Mouse (Mus musculus) retina, postnatal 7 days (tissue): Measurements from ENCODE around the gene Adrb1.
"Not testable (repeated sequence)": the region's sequence is repeated elsewhere in the genome, so short reads cannot be mapped to it uniquely, and the experiment has no call there.

Source experiments
- DNase-seq: peaks from one replicate; pipeline ENCODE4 v3.0.0-alpha.2; 2012; ENCODE audit warnings: low read depth, low spot score

The Adrb1 gene

DNA sequence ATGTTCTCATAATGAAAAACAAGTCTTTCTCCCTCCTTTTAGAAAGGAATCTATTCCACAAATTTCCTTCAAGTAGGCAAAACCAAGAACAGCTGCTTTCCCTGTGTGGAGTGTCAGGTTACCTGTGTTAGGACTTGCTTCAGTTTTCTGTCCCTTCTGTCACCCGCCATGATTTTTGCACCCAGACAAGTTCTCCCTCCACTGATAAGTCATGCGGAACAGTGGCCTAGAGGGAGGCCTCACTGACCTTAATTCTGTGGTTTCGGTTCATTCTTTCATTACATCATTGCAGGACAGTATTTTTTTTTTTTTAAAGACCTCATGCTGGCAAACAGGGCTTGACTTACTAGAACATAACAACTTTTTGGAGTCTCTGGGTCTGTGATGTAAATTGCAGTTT is 27.3 kb downstream of the Adrb1 start:
- DNase-seq: no peak

DNA sequence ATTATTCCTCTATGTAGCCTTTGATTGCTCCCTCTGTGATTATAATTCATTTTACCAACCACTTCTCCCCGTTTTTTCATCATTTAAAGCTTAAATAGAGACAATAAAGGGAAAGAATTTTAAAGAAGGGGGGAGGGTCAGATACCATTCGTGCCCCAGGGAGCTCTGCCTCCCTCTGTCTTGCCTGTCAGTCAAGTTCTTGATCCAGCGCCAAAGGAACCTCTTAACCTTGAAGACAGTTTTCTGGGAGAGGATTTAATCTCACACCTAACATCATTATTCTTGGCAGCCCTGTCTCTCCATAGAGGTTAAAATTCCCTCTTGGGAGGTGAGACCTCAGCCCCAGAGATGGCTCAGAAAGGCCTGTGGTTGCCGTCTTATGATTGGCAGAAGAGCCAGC is 28.7 kb downstream of the Adrb1 start:
- DNase-seq: no peak

- DNase-seq: not testable (repeated sequence)
Measured at GRCm38 (mm10) chr19:56754456-56754855, 32.5 kb downstream of the Adrb1 start.

DNA sequence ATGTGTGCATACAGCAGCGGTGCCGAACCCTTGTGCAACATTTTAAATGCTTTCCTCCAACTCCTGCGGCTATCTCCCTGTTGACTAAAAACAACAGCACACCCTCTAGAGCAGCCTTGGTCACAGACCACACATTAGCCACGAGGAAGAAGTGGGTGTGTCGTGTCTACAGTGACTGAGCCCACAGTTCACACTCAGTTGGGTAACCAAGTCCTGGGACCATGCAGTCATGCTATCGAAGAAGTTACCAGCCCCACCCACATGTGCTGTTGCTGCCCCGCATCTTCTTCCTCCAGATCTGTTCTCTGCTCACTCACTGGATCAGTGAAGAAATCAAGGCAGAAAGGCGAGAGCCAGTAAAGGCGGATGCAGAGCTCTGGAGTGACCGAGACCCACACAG is 34.4 kb downstream of the Adrb1 start:
- no peak for DNase-seq

DNA sequence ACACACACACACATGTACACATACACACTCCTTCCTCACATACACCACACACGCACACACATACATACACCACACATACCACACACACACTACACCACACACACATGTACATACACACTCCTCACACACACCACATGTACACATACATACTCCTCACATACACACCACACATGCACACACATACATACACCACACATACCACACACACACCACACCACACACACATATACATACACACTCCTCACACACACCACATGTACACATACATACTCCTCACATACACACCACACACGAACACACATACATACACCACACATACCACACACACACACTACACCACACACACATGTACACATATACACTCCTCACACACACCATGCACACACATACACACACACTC is 36.3 kb downstream of the Adrb1 start:
- DNase-seq: no peak

- no peak for DNase-seq
Measured at GRCm38 (mm10) chr19:56759740-56760139, 37.7 kb downstream of the Adrb1 start.

DNA sequence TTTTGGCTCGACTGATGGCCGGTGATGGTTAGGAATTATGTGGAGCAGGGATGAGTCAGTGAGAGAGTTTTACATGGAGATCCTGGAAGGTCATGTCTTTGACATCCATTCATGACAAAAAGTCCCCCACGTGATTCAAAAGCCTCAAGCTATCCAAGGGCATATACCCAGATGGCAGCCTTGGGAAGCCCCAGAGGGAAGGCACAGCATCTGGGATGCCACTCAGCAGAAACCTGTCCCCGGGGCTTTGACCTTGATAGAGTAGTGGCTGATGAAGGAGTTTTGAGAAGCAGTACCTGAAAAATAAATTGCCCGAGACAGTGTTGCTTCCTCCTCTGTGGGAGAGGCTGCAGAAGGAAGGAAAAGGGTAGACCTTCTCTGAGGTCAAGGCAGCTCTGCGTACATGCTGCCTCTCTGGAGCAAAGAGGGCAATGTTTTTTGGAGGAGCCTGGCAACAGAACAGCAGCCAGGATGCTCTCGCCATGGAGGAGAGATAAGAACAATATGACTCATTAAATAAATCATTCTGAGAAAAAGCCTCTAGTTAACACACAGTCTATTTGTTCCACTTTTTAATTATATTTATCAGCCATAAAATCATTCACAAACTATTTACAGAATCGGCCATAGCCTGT is 38.4 kb downstream of the Adrb1 start:
- DNase-seq: no peak

DNA sequence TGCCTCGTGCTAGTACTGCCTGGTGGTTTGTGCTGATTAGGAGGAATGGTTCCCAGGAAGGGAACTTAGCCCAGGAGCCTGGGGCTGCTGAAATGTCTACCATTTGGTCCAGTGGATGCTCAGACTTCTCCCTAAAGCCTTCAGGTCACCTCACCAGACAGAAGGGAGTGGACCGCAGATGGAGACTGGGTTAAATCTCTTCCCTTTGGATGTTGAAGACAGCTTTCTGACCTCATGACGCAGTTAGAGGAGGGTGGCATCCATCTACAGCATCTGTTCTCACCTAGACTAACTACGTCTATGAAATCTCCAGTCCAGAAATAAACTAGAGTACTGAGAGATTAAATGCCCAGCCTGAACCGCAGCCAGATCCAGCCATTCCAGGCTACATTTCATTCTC is 39.1 kb downstream of the Adrb1 start:
- DNase-seq: no peak

DNA sequence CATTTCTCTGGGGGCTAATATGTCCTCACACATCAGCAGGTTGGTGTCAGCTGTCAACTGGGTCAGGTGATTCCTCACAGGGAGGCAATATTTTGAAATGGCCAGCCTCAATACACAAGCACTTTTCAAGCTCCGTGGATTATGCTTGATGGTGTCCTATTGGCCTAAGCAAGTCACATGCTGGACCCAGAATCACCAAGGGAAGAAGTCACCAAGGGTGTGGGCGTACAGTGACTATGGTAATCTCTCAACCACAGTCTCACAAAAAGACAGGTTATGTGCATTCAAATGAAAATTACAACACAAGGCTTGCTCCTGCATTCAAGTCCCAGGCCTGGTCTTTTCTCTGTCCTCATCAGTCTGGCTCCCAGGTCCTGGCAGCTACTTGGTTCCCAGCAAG is 39.7 kb downstream of the Adrb1 start:
- no peak for DNase-seq

DNA sequence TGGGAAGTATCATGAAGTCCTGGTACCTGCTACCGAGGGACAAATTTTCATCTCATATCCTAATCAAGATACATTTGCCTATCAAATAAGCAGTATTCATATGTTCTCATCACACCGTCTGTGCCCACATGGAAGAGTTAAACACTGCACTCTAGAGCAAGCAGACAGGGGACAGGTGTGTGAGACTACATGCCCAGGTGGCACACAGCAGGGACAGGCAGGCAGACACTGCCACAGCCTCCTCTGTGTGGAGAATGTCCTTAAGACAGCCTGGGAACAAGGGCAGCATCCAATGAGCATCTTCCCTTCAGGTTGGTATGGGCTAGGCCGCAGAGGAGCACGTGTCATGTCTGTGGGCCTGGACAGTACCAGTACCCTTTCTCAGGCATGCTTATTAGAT is 40.7 kb downstream of the Adrb1 start:
- no peak for DNase-seq

- no peak for DNase-seq
Measured at GRCm38 (mm10) chr19:56769024-56769423, 47.0 kb downstream of the Adrb1 start.

DNA sequence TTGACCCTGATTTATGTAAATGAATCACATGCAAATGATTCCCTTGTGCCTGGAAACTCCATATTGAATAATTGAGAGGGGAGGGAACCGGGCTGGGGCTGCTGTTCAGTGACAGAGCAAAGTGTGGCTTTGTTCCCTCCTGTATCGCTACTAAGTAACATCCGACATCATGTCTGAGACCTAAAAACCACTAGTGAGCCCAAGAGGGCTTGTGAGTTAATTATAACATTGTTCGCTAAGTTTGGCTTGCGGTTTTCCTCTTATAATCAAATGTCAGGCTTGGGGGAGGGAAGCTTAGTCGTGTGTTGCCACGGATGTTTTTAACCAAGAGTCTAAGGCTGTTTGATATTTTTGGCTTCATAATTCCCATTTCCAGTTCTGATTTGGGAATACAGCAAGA is 50.2 kb downstream of the Adrb1 start:
- no peak for DNase-seq

DNA sequence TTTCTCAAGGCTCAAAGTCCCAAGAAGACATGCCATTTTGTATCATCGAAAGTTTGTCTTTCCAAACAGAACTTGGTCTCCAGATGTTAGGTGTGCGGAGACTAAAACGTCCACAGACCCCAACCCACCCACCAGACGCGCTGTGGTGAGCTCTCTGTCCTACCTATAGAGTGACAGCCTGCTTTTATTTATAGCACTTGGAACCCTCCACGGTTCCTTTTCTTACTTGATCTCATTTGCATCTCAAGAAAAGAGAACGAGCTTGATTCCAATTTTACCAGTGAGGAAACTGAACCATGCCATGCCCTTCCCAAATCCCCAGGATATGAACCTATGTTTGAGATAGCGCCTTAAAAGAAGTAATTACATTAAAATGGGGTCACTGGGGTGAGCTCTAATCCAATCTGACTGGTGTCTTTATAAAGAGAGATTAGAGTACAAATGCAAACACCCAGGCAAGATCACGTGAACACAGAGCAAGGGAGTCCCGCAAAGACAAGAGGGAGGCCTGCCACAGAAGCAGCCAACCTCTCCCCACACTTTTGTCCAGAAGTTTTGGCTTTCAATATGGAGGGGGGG is 51.5 kb downstream of the Adrb1 start:
- DNase-seq: no peak

DNA sequence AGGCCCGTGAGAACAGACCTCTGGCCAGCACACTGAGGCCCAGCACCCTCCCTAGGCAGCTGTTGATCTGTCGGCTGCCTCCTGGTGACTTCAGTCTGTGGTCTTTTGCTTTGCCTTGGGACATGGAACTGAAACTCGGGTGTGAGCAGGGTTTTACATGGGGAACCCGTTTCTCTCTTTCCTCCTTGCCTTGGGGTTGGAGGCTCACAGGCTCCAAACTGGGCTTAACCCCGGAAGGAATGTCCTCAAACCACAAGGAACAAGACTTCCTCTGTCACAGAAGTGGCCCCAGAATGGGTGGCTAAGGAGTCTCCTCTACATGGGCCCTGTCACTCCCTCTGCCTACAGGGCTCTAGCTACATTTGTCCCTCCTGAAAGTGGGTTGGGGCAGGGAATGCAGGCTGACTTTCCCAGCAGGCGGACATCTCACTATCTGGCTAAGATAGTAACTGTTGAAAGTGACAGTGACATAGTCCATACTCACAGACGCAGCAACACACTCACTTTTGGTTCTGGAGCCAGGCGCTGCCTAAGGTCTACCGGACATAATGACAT is 52.5 kb downstream of the Adrb1 start:
- DNase-seq: no peak

GRCm38 (mm10) chr19:56774971-56775892 is 53.2 kb downstream of the Adrb1 start:
- DNase-seq: no peak

DNA sequence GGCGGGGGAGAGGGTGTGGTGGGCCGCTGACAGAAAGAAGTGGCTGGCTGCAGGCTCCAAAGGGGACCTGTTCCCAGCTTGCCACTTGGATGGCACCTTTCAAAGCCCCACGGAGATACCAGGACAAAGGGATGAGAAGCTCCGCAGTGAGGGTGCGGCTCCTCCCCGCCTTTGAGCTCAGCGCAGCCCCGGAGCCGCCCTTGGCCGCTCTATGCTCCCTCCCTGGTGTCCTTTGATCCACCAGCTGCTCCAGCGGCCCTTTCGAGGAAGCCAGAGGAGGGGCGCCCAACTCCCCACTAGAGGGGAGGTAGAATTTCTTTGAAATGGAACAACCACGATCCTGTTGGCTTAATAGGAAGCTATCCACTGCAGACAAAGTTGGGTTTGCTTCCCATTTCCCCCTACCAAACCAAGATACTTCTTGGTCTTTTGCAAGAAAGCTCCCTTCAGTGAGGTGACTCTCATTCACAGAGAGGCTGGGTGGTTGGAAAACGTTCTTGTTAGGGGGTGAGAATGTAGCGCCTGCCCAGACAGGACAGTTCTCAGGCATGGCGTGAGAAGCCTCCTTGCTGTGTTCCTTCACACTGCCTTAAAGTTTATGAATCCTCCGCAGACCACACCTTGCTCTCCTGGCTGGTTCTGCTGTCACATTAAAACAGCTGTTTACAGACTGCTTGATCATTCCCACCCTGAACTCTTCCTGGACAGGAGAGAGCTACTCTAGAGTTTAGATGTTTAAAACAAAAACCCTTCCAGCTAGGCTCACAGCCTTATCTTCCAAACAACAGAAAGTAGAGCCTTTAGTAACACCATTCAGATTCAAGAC is 54.1 kb downstream of the Adrb1 start:
- DNase-seq: no peak

DNA sequence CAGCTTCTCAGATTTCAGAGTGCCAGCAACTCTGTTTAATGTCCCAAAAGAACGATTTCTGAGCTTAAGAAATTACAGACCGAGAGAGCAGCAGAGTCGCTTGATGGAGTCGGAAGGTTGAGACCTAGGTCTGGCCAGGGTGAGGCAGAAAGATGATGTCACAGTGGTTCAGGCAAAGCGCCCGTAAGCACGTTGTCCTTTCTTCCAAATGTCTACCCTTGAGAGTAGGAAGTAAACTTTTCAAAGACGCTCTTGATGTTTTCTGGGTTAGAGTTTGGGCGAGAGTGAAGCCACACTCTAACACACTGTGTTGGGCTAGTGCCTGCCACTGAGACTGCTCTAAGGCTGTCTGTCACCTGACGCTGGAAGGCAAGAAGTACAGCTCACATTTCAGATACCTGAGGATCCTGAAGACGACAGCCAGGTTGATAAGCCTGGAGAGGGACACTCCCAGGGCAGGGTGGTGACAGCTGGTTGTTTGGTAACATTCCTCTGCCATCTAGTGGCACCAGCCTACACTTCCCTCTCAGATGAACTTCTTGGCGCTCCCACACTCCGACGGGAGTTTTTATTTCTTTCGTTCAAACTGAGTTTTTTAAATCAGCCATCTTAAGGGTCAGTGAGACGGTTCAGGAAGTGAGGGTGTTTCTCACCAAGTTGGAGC is 54.9 kb downstream of the Adrb1 start:
- DNase-seq: peak; percentile 33

DNA sequence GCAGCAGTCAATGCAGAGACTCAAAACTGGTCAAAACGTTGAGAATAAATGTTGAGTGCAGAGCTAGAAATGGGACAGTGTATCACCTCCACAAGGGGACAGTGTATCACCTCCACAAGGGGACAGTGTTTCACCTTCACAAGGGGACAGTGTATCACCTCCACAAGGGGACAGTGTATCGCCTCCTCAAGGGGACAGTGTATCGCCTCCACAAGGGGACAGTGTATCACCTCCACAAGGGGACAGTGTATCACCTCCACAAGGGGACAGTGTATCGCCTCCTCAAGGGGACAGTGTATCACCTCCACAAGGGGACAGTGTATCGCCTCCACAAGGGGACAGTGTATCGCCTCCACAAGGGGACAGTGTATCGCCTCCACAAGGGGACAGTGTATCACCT is 56.5 kb downstream of the Adrb1 start:
- not testable (repeated sequence) for DNase-seq
